Mouse (Mus musculus) heart, embryonic 13.5 days (tissue): ENCODE results near the gene BC051142. TPM values are rescaled to one million over a fixed set of nuclear protein-coding genes. Genes with fewer than 3 reads are reported as not detected.
"Not testable (repeated sequence)": the region's sequence is repeated elsewhere in the genome, so short reads cannot be mapped to it uniquely, and the experiment has no call there.

Experiments used
- ATAC-seq: fragments of 200-750 bp; cut with Nextera tagmentation; 2 replicates; pipeline ENCODE4 v1.8.0; 2017; ENCODE audit warnings: moderate TSS enrichment; ENCODE audit not compliant: insufficient number of reproducible peaks, low FRiP score, low TSS enrichment; ENCODE audit errors: extremely low read depth
- H3K27ac ChIP-seq: fragments of 300-500 bp; sonication (generic); replicated peaks from 2 replicates; pipeline ENCODE4 v1.5.1; 2015; ENCODE audit warnings: moderate library complexity, mild to moderate bottlenecking, inconsistent platforms
- H3K27me3 ChIP-seq: fragments of 300-500 bp; sonication (generic); replicated peaks from 2 replicates; pipeline ENCODE4 v1.6.1; 2015; ENCODE audit warnings: mild to moderate bottlenecking, inconsistent platforms
- H3K36me3 ChIP-seq: fragments of 300-500 bp; sonication (generic); 2 replicates; pipeline ENCODE4 v1.6.1; 2015; ENCODE audit warnings: mild to moderate bottlenecking, inconsistent platforms
- H3K4me1 ChIP-seq: fragments of 300-500 bp; sonication (generic); 2 replicates; pipeline ENCODE4 v1.6.1; 2015; ENCODE audit warnings: inconsistent platforms
- H3K4me2 ChIP-seq: fragments of 300-500 bp; sonication (generic); 2 replicates; pipeline ENCODE4 v1.6.1; 2015; ENCODE audit warnings: inconsistent platforms, mild to moderate bottlenecking, moderate library complexity
- H3K4me3 ChIP-seq: fragments of 300-500 bp; sonication (generic); 2 replicates; pipeline ENCODE4 v1.5.1; 2015; ENCODE audit warnings: moderate library complexity, mild to moderate bottlenecking, inconsistent platforms
- H3K9ac ChIP-seq: fragments of 300-500 bp; sonication (generic); 2 replicates; pipeline ENCODE4 v1.6.1; 2015; ENCODE audit warnings: inconsistent platforms, mild to moderate bottlenecking, moderate library complexity
- H3K9me3 ChIP-seq: fragments of 300-500 bp; sonication (generic); 2 replicates; pipeline ENCODE4 v1.6.1; 2016; ENCODE audit warnings: inconsistent platforms
- WGBS: fragments of 180-500 bp; shearing (Covaris S2); methylation state at CpG from one replicate; pipeline ENCODE4 v1.1.7; 2015; ENCODE audit warnings: mixed read lengths; 5-methylcytosine and 5-hydroxymethylcytosine counted together
- polyA plus RNA-seq: library from polyadenylated mRNA; unstranded; fragments of >200 nt; fragmentation: Nextera tagmentation; extraction: Ambion mirVana; gene quantifications from 2 replicates; pipeline ENCODE4 v1.2.1, GENCODE M21; 2015

BC051142 gene
- polyA plus RNA-seq, 1 experiment from 2014 or later, result 0.19 TPM

GRCm38 (mm10) chr17:34459255-34459654, 60.6 kb downstream of the BC051142 start:
- Histone ChIP-seq H3K4me3 (no peak overlapping the region), H3K9ac (no peak overlapping the region), H3K27me3 (peaks cover 5% of the 10 kb centered on the region; the same call in 1 of the 2 replicates), H3K4me1 (no peaks in the 10 kb centered on the region), H3K9me3 (no peaks in the 10 kb centered on the region), H3K4me2 (no peak overlapping the region), H3K27ac (no peak overlapping the region), H3K36me3 (no peaks in the 10 kb centered on the region)
- ATAC-seq, result no peak
- WGBS, result 70% methylated on average over 3 of the region's 3 CpGs

GRCm38 (mm10) chr17:34465906-34466305, 67.3 kb downstream of the BC051142 start:
- ATAC-seq, result not testable (repeated sequence)

GRCm38 (mm10) chr17:34470491-34470890, 71.9 kb downstream of the BC051142 start:
- Histone ChIP-seq H3K27me3 (peaks cover 16% of the 10 kb centered on the region; the same call in 1 of the 2 replicates), H3K4me2 (no peak overlapping the region), H3K27ac (no peak overlapping the region), H3K36me3 (no peaks in the 10 kb centered on the region), H3K4me1 (no peaks in the 10 kb centered on the region), H3K9ac (no peak overlapping the region), H3K9me3 (no peaks in the 10 kb centered on the region), H3K4me3 (no peak overlapping the region)
- WGBS, result 59% methylated on average over 2 of the region's 2 CpGs
- ATAC-seq, result no peak

More at GRCm38 (mm10) chr17:34465906-34466305, 67.3 kb downstream of the BC051142 start:
- H3K4me3 ChIP-seq, H3K9ac ChIP-seq, H3K9me3 ChIP-seq, H3K4me2 ChIP-seq, H3K27ac ChIP-seq, H3K27me3 ChIP-seq, H3K4me1 ChIP-seq, H3K36me3 ChIP-seq: not testable (repeated sequence)

GRCm38 (mm10) chr17:34475060-34475459, 76.4 kb downstream of the BC051142 start:
- H3K4me3 ChIP-seq, result no peak overlapping the region
- no peak for ATAC-seq
- WGBS, result 65% methylated on average over 3 of the region's 3 CpGs

GRCm38 (mm10) chr17:34476427-34476826, 77.8 kb downstream of the BC051142 start:
- Histone ChIP-seq H3K27ac (no peak overlapping the region), H3K4me2 (no peak overlapping the region), H3K36me3 (no peaks in the 10 kb centered on the region), H3K4me3 (no peak overlapping the region), H3K4me1 (no peaks in the 10 kb centered on the region), H3K27me3 (peaks cover 16% of the 10 kb centered on the region; the same call in 1 of the 2 replicates), H3K9me3 (no peaks in the 10 kb centered on the region), H3K9ac (no peak overlapping the region)
- WGBS, result 73% methylated on average over 1 of the region's 2 CpGs
- no peak for ATAC-seq

More at GRCm38 (mm10) chr17:34475060-34475459, 76.4 kb downstream of the BC051142 start:
- no peaks in the 10 kb centered on the region for H3K9me3 ChIP-seq
- H3K4me2 ChIP-seq, result no peak overlapping the region
- H3K27ac ChIP-seq, result no peak overlapping the region
- H3K36me3 ChIP-seq, result no peaks in the 10 kb centered on the region
- no peak overlapping the region for H3K9ac ChIP-seq
- peaks cover 16% of the 10 kb centered on the region; the same call in 1 of the 2 replicates for H3K27me3 ChIP-seq
- no peaks in the 10 kb centered on the region for H3K4me1 ChIP-seq

- H3K4me2 ChIP-seq, H3K9ac ChIP-seq, H3K4me3 ChIP-seq, H3K4me1 ChIP-seq, H3K36me3 ChIP-seq, H3K27ac ChIP-seq, H3K9me3 ChIP-seq, ATAC-seq: not testable (repeated sequence)
- H3K27me3 ChIP-seq, result peaks cover 11% of the 10 kb centered on the region; the same call in 1 of the 2 replicates
- 62% methylated on average over 5 of the region's 5 CpGs for WGBS
Measured at GRCm38 (mm10) chr17:34477238-34478013, 78.8 kb downstream of the BC051142 start, which contains the start of gene Btnl4. Gene Btnl4, minus strand, starts transcription at chr17:34477318.

DNA sequence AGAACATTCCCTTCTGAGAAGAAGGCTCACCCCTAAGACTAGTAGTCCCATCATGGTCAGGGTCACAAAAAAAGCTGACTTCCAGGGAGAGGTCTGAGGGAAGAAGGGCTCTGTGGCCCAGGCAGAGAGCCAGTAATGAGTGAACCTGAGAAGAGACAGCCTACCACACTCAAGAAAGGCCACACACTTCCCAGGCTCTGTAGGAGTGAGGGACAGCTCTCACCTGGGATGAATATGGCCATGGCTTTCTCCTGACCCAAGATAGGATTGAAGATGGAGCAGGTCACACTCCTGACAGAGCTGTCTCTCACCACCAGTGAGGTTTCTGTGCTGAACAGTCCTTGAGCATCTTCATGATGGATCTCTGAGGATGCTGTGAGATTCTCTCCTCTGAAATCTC, 94.2 kb downstream of the BC051142 start:
- Histone ChIP-seq H3K36me3 (no peaks in the 10 kb centered on the region), H3K4me3 (no peak overlapping the region), H3K9ac (no peak overlapping the region), H3K4me2 (no peak overlapping the region), H3K9me3 (no peaks in the 10 kb centered on the region), H3K27me3 (no peaks in the 10 kb centered on the region), H3K27ac (no peak overlapping the region), H3K4me1 (no peaks in the 10 kb centered on the region)
- no peak for ATAC-seq

DNA sequence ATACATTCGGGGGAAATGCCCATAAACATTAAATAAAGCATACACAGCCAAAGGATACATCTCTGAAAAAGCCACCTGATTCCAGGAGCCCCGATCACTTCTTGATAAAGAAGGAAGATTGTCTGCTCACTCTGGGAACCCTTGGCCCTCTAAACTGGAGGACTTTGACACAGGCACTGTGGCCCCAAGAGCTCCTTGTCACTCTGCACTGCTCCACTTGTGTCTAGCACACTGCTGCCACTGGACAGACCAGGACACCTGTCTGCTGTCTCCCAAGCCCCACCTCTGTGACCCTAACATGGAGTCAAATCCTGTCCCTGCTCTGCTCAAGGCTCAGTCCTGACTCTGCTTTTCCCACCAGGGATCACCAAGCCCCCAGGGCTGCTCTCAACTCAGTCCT, 96.5 kb downstream of the BC051142 start:
- H3K4me2 ChIP-seq, ATAC-seq, H3K36me3 ChIP-seq, H3K4me1 ChIP-seq, H3K27ac ChIP-seq, H3K9me3 ChIP-seq, H3K27me3 ChIP-seq, H3K9ac ChIP-seq, H3K4me3 ChIP-seq: not testable (repeated sequence)
- WGBS, result 67% methylated on average over 2 of the region's 2 CpGs

DNA sequence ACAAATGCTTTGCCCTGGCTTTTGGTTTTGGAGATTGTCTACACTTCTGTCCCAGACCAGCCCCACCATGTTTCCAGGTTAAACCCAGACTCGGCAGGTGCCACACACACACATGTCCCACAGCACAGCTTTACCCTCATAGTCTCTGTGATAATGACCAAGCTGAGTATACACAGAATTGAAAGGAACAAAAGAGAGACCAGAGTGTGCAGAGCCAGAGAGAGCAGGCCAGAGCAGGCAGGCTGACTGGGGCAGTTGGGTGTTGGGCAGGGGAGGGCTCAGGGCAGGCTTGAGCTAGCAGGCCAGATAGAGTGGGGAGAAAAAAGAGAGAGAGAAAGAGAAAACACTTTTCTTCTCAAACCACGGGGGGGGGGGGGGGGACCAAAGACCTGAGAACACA, 97.9 kb downstream of the BC051142 start:
- H3K27ac ChIP-seq, result no peak overlapping the region
- no peaks in the 10 kb centered on the region for H3K36me3 ChIP-seq
- H3K4me3 ChIP-seq, result no peak overlapping the region
- no peaks in the 10 kb centered on the region for H3K9me3 ChIP-seq
- H3K4me2 ChIP-seq, result no peak overlapping the region
- ATAC-seq, result no peak
- WGBS, result 74% methylated on average over 1 of the region's 2 CpGs
- H3K4me1 ChIP-seq, result no peaks in the 10 kb centered on the region
- H3K27me3 ChIP-seq, result no peaks in the 10 kb centered on the region
- H3K9ac ChIP-seq, result no peak overlapping the region

- not testable (repeated sequence) for H3K4me1 ChIP-seq, H3K27me3 ChIP-seq, ATAC-seq, H3K4me3 ChIP-seq, H3K27ac ChIP-seq, H3K9me3 ChIP-seq, H3K36me3 ChIP-seq, H3K9ac ChIP-seq, H3K4me2 ChIP-seq
- WGBS, result 84% methylated on average over 3 of the region's 3 CpGs
Measured at GRCm38 (mm10) chr17:34497319-34497718, 98.7 kb downstream of the BC051142 start.

GRCm38 (mm10) chr17:34497726-34498125, 99.1 kb downstream of the BC051142 start:
- H3K4me1 ChIP-seq, H3K27ac ChIP-seq, H3K4me2 ChIP-seq, ATAC-seq, H3K9me3 ChIP-seq, H3K9ac ChIP-seq, H3K36me3 ChIP-seq, H3K4me3 ChIP-seq, H3K27me3 ChIP-seq: not testable (repeated sequence)
- WGBS, result 65% methylated on average over 4 of the region's 4 CpGs

DNA sequence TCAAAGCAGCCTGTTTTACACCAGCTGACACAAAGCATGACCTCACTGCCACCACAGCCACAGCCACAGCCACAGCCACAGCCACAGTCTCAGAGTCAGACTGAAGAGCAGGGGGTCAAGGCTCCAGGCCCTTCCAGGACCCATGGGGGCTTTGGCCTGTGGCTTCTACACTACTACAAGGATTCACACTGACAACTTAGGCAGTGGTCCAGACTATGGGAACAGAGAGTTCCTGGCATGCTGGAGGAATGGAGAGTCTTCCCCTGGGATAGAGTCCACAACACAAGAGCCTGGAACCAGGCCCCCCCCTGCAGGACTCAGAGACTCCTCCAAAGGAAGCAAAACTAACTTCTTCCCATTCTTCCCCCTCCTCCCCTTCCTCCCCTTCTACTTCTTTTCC, 109.0 kb downstream of the BC051142 start:
- Histone ChIP-seq H3K4me1 (no peaks in the 10 kb centered on the region), H3K9ac (no peak overlapping the region), H3K36me3 (no peaks in the 10 kb centered on the region), H3K4me2 (no peak overlapping the region), H3K4me3 (no peak overlapping the region), H3K27me3 (no peaks in the 10 kb centered on the region), H3K27ac (no peak overlapping the region), H3K9me3 (no peaks in the 10 kb centered on the region)
- no peak for ATAC-seq
